Mouse (Mus musculus) forebrain, embryonic 11.5 days (tissue): ENCODE data around the gene Casp1. TPM values are rescaled to one million over a fixed set of nuclear protein-coding genes. Genes with fewer than 3 reads are reported as not detected.

ENCODE experiments used
- ATAC-seq: fragments of 200-750 bp; cut with Nextera tagmentation; replicated peaks from 2 replicates; pipeline ENCODE4 v1.8.0; 2017; ENCODE audit warnings: moderate TSS enrichment; ENCODE audit not compliant: low FRiP score
- DNase-seq: peaks from one replicate; pipeline ENCODE4 v3.0.0-alpha.2; 2017; ENCODE audit warnings: low spot score
- H3K27ac ChIP-seq: fragments of 300-500 bp; sonication (generic); 2 replicates; pipeline ENCODE4 v1.5.1; 2014; ENCODE audit warnings: low read depth, low read length
- H3K27me3 ChIP-seq: fragments of 300-500 bp; sonication (generic); 2 replicates; pipeline ENCODE4 v1.6.1; 2014; ENCODE audit warnings: mild to moderate bottlenecking, low read length, mixed read lengths; ENCODE audit not compliant: control insufficient read depth, insufficient read depth
- H3K36me3 ChIP-seq: fragments of 300-500 bp; sonication (generic); 2 replicates; pipeline ENCODE4 v1.6.1; 2014; ENCODE audit warnings: mild to moderate bottlenecking, low read length, moderate library complexity, mixed read lengths; ENCODE audit not compliant: control insufficient read depth, insufficient read depth
- H3K4me1 ChIP-seq: fragments of 300-500 bp; sonication (generic); replicated peaks from 2 replicates; pipeline ENCODE4 v1.6.1; 2014; ENCODE audit warnings: low read length, mixed read lengths; ENCODE audit not compliant: control insufficient read depth, insufficient read depth
- H3K4me2 ChIP-seq: fragments of 300-500 bp; sonication (generic); 2 replicates; pipeline ENCODE4 v1.6.1; 2014; ENCODE audit warnings: low read depth, mild to moderate bottlenecking, low read length, moderate library complexity, mixed read lengths; ENCODE audit not compliant: severe bottlenecking
- H3K4me3 ChIP-seq: fragments of 300-500 bp; sonication (generic); 2 replicates; pipeline ENCODE4 v1.5.1; 2014; ENCODE audit warnings: low read depth, low read length
- H3K9ac ChIP-seq: fragments of 300-500 bp; sonication (generic); 2 replicates; pipeline ENCODE4 v1.6.1; 2014; ENCODE audit warnings: low read length
- H3K9me3 ChIP-seq: fragments of 300-500 bp; sonication (generic); 2 replicates; pipeline ENCODE4 v1.6.1; 2016; ENCODE audit warnings: low read length, mixed read lengths; ENCODE audit not compliant: control insufficient read depth
- WGBS: fragments of 180-500 bp; shearing (Covaris S2); extraction: QIAGEN DNeasy Blood & Tissue Kit; methylation state at CpG from one replicate; pipeline ENCODE4 v1.1.7; 2014; 5-methylcytosine and 5-hydroxymethylcytosine counted together
- polyA plus RNA-seq: library from polyadenylated mRNA; unstranded; fragments of >200 nt; fragmentation: Nextera tagmentation; extraction: Ambion mirVana; gene quantifications from 2 replicates; pipeline ENCODE4 v1.2.1, GENCODE M21; 2014

Casp1 gene
- 0.61 and 1.1 TPM in 2 replicates for polyA plus RNA-seq

DNA sequence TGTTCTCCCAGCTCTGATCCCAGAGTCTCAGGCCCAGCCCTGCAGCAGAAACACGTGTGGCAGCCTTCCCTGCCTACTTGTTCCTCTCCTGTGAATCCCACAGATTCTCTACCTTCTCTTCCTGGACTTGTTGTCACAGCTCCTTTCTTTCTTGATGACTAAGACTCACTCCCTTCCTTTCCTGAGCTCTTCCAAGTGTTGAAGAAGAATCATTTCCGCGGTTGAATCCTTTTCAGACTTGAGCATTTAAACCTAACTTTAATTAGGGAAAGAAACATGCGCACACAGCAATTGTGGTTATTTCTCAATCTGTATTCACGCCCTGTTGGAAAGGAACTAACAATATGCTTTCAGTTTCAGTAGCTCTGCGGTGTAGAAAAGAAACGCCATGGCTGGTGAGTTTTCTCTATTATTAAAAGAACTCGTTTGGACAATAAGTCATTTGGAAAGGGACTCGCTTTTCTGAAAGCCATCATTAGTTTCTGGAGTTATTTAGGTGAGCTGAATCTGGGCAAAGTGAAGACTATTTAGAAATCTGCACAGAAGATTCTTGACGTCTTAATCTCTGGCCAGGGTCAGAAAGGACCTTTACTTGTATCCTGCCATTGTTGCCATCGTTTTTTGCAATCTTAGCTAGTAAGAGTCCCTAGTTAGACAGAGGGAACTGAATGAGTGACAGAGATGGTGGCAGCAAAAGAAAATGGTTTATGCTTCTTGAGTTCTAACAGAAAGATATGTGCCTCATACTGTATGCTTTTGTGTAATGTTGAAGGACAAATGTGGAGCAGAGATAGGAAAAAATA lies at the start of gene Casp1:
TSS of gene Casp1 (plus strand) at position 189 of the 803 bp plus-strand sequence.
- H3K4me3 ChIP-seq: no peak within 1 kb of the TSS
- no peak within 1 kb of the TSS for H3K27ac ChIP-seq
- H3K4me1 ChIP-seq: no peaks in the 10 kb centered on the region
- no peak within 1 kb of the TSS for H3K4me2 ChIP-seq
- H3K9ac ChIP-seq: no peak within 1 kb of the TSS
- DNase-seq (no peak), ATAC-seq (no peak)
- no peaks in the 10 kb centered on the region for H3K27me3 ChIP-seq
- WGBS: 55% methylated on average over 11 of the region's 11 CpGs
- no peaks in the 10 kb centered on the region for H3K36me3 ChIP-seq
- no peaks in the 10 kb centered on the region for H3K9me3 ChIP-seq

DNA sequence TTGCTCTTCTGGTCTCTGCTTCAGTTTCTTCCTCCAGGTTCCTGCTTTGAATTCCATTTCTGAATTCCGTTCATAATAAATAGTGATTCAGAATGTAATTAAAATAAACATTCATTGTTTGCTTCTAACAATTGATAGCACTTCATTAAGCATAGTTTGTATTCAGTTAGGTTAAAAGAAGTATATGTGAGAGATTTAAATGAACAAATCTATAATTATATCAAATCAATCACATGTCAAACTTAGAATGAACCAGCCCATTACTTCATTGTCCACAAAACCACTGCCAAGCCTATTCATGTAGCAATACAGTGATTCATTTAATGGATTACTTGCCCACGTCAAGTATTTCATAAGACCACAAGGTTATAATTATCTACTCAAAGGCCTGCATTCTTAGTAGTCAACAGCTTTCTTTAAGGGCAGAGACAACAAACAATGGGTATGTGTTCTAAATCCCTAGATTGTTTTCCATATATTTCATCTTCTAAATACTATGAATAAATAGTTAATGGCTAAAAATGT lies 34.3 kb upstream of the Casp1 start:
- Histone ChIP-seq H3K4me3 (no peak overlapping the region), H3K36me3 (no peaks in the 10 kb centered on the region), H3K27me3 (no peaks in the 10 kb centered on the region), H3K9me3 (no peaks in the 10 kb centered on the region), H3K9ac (no peak overlapping the region), H3K27ac (no peak overlapping the region), H3K4me1 (no peaks in the 10 kb centered on the region), H3K4me2 (no peak overlapping the region)
- no peak for ATAC-seq
- 54% methylated on average over 2 of the region's 2 CpGs for WGBS
- DNase-seq: no peak

DNA sequence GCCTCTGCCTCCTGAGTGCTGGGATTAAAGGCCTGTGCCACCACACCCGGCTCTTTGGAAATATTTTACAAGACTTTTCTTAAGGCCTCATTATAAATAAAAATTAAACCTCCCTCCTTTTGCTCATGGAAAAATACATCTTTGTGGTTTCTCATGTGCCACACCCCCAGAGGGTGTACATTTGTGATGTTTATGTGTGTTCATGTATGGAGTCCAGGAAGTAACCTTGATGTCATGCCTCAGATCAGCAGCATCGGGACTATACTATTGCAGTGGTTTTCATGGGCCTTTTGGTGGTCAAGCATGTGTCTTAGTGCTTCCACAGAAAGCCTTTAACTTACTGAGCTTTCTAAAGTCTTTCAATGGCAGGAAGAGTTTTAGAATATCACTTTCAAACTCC lies 28.0 kb upstream of the Casp1 start:
- no peak for ATAC-seq
- Histone ChIP-seq H3K27ac (no peak overlapping the region), H3K9ac (no peak overlapping the region), H3K4me1 (no peaks in the 10 kb centered on the region), H3K36me3 (no peaks in the 10 kb centered on the region), H3K9me3 (no peaks in the 10 kb centered on the region), H3K27me3 (no peaks in the 10 kb centered on the region), H3K4me2 (no peak overlapping the region), H3K4me3 (no peak overlapping the region)
- DNase-seq: no peak
- WGBS: 87% methylated on average over 2 of the region's 2 CpGs

GRCm38 (mm10) chr9:5270884-5271283 lies 27.4 kb upstream of the Casp1 start:
- 73% methylated on average over 1 of the region's 1 CpGs for WGBS
- no peak overlapping the region for H3K4me2 ChIP-seq
- H3K9me3 ChIP-seq: no peaks in the 10 kb centered on the region
- no peaks in the 10 kb centered on the region for H3K27me3 ChIP-seq
- no peak overlapping the region for H3K4me3 ChIP-seq
- no peaks in the 10 kb centered on the region for H3K36me3 ChIP-seq
- no peak overlapping the region for H3K27ac ChIP-seq
- no peaks in the 10 kb centered on the region for H3K4me1 ChIP-seq
- DNase-seq (no peak), ATAC-seq (no peak)
- H3K9ac ChIP-seq: no peak overlapping the region

DNA sequence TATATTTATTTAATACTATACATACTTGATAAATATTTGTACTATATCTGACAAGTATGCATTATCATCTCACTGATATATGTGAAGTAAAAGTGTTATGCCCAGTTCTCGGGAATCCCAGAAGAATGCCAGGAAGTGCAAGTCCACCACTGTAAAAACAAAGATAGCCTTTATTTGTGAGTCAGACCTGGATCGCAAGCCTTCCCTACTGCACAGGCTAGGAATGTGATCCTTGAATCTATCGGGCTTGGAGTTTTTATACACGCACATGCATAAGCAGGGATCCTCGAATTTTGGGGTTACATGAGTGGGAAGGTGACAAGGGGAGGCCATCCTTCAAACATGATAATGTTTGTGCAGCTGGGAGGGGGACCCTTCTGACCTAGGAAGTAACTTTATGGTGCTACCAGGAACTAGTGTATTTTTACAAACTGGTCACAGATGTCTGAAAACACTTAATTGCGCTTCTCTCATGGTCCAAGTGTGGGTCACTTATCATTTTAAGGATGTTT lies 26.9 kb upstream of the Casp1 start:
- Histone ChIP-seq H3K9ac (no peak overlapping the region), H3K4me3 (no peak overlapping the region), H3K9me3 (no peaks in the 10 kb centered on the region), H3K4me1 (no peaks in the 10 kb centered on the region), H3K27ac (no peak overlapping the region), H3K4me2 (no peak overlapping the region), H3K36me3 (no peaks in the 10 kb centered on the region), H3K27me3 (no peaks in the 10 kb centered on the region)
- no peak for DNase-seq
- 88% methylated on average over 6 of the region's 6 CpGs for WGBS
- no peak for ATAC-seq

DNA sequence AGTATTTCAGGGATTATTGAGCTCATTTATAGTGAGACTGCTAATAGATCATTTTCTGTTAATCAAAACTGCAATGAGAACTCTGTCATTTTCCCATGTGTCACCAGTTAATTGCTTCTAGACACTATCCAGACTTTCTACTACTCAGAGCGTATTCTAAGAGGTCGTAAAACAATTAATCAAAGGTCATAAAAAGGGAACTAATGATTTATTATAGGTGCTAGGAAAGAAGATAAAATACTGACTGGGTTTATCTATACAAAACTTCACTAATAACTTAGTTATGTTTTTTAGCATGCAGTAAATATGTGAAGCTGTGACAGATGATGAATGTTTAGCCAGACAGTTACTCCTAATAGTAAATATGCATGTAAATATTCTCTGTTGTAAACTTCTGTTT lies 12.2 kb upstream of the Casp1 start:
- DNase-seq (no peak), ATAC-seq (no peak)
- Histone ChIP-seq H3K4me1 (no peaks in the 10 kb centered on the region), H3K27ac (no peak overlapping the region), H3K36me3 (no peaks in the 10 kb centered on the region), H3K4me3 (no peak overlapping the region), H3K9ac (no peak overlapping the region), H3K9me3 (no peaks in the 10 kb centered on the region), H3K4me2 (no peak overlapping the region), H3K27me3 (no peaks in the 10 kb centered on the region)
- whole genome bisulfite sequencing: 94% methylated on average over 2 of the region's 2 CpGs

- DNase-seq (no peak), ATAC-seq (no peak)
- Histone ChIP-seq H3K9ac (no peak overlapping the region), H3K9me3 (no peaks in the 10 kb centered on the region), H3K36me3 (no peaks in the 10 kb centered on the region), H3K4me3 (no peak overlapping the region), H3K4me1 (no peaks in the 10 kb centered on the region), H3K27me3 (no peaks in the 10 kb centered on the region), H3K4me2 (no peak overlapping the region), H3K27ac (no peak overlapping the region)
Observed at GRCm38 (mm10) chr9:5286597-5286996, 11.7 kb upstream of the Casp1 start.

DNA sequence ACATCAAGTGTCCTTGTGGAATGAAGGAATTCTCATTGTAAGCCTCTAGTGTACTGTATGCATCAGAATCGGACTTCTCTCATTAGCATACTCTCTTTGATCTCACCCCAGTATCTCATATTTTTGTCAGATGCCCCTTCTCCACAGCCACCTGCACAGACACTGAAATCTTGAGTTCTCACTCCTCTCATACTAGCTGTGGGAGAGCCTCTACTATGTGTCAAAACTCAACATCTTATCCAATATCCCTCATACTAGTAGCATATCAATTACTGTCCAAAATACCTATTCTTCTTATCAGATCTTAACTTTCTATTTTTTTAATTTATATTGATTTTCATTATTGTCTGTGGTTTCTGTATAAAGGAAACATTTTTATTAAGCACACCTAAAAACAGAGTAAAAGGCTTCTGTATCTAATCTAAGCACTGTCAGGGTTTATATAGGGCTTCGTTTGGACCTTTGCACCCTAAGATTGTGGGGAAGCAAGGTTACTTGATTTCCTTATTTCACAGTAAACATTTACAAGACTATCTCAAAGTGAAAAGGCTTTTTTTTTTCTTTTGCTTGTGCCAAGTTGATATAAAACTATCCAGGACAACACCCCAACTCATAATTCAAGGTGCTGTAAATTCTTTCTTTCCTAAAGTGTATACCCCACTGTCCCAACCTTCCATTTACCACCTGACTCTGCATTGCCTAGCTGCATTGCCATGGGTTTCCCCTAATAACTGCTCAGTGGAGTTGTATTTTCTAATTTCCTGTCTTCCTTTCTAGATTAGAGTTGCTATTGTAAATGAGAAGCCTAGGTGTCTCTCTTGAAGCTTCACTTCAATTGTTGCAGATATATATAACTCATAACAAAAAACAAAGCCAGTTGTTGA lies 1.7 kb upstream of the Casp1 start:
- Histone ChIP-seq H3K9me3 (no peaks in the 10 kb centered on the region), H3K27ac (no peak overlapping the region), H3K4me1 (no peaks in the 10 kb centered on the region), H3K36me3 (no peaks in the 10 kb centered on the region), H3K27me3 (no peaks in the 10 kb centered on the region), H3K4me2 (no peak overlapping the region), H3K4me3 (no peak overlapping the region), H3K9ac (no peak overlapping the region)
- no peak for ATAC-seq
- 77% methylated on average over 2 of the region's 2 CpGs for WGBS
- no peak for DNase-seq
